Mouse (Mus musculus) ES-E14 (cell line): ENCODE measurements at regions not wholly inside any gene's neighbourhood (a gene's known extent, or its start where the extent isn't known, plus 50 kb on each side); places are given as distances from the start of the nearest gene placed in this dataset.

ENCODE experiments used
- DNase-seq: peaks from one replicate; pipeline ENCODE4 v3.0.0-alpha.2; 2013; ENCODE audit warnings: low read depth, low spot score
- H3K27ac ChIP-seq: 2 replicates; pipeline ENCODE4 v1.5.1; 2012; ENCODE audit warnings: low read depth, mild to moderate bottlenecking, low read length, moderate library complexity, mixed read lengths; ENCODE audit not compliant: poor library complexity, insufficient read depth, severe bottlenecking
- H3K36me3 ChIP-seq: 2 replicates; pipeline ENCODE4 v1.6.1; 2012; ENCODE audit warnings: mild to moderate bottlenecking, low read length, moderate library complexity, mixed read lengths; ENCODE audit not compliant: control insufficient read depth, poor library complexity, insufficient read depth, severe bottlenecking
- H3K4me1 ChIP-seq, 2 experiments: fragments of 150-350 bp in 1 of 2; sonication (generic) in 1 of 2; 2 replicates each; pipeline ENCODE4 v1.6.1; 2012; ENCODE audit warnings: low read length in 2 of 2, mild to moderate bottlenecking in 1 of 2, mixed read lengths in 1 of 2; ENCODE audit not compliant: control insufficient read depth in 2 of 2, insufficient read depth in 2 of 2, poor library complexity in 1 of 2
- H3K4me3 ChIP-seq, 2 experiments: fragments of 150-350 bp in 1 of 2; sonication (generic) in 1 of 2; 2 replicates each; pipeline ENCODE4 v1.5.1; 2012; ENCODE audit warnings: low read length in 2 of 2, low read depth in 1 of 2, mild to moderate bottlenecking in 1 of 2, mixed read lengths in 1 of 2; ENCODE audit not compliant: insufficient read depth in 1 of 2, poor library complexity in 1 of 2, severe bottlenecking in 1 of 2
- H3K9ac ChIP-seq: 2 replicates; pipeline ENCODE4 v1.6.1; 2012; ENCODE audit warnings: low read depth, mild to moderate bottlenecking, low read length, mixed read lengths; ENCODE audit not compliant: poor library complexity, insufficient read depth, severe bottlenecking
- H3K9me3 ChIP-seq: fragments of 150-350 bp; sonication (generic); 2 replicates; pipeline ENCODE4 v1.6.1; 2012; ENCODE audit warnings: low read depth, mild to moderate bottlenecking, low read length; ENCODE audit not compliant: control insufficient read depth, insufficient read depth
- CHD2 ChIP-seq: IDR thresholded peaks from 2 replicates; pipeline ENCODE4 v1.6.1; 2014; ENCODE audit warnings: mild to moderate bottlenecking, low read depth, low read length, inconsistent platforms
- HCFC1 ChIP-seq: IDR thresholded peaks from 2 replicates; pipeline ENCODE4 v1.6.1; 2012; ENCODE audit warnings: low read length, inconsistent platforms, borderline replicate concordance; ENCODE audit not compliant: insufficient read depth
- MAFK ChIP-seq: IDR thresholded peaks from 2 replicates; pipeline ENCODE4 v1.6.1; 2014; ENCODE audit warnings: mild to moderate bottlenecking, low read depth, low read length, inconsistent platforms; ENCODE audit not compliant: insufficient read depth
- ZC3H11A ChIP-seq: IDR thresholded peaks from 2 replicates; pipeline ENCODE4 v1.6.1; 2012; ENCODE audit warnings: low read depth, mild to moderate bottlenecking, inconsistent platforms, low read length, borderline replicate concordance
- ZNF384 ChIP-seq: IDR thresholded peaks from 2 replicates; pipeline ENCODE4 v1.6.1; 2012; ENCODE audit warnings: low read depth, low read length, inconsistent platforms
- in situ Hi-C, 2 experiments: fragments of 600-800 bp; cut with MboI; formaldehyde crosslinking; loops; one replicate each; pipeline ENCODE4 v1.15.1; 2025; ENCODE audit warnings: low sequenced_read_pairs in 2 of 2, inconsistent platforms in 1 of 2; ENCODE audit not compliant: unreplicated experiment in 2 of 2

GRCm38 (mm10) chr10:96980494-96980831 lies 363.7 kb downstream of the Btg1 start:
- no peaks in the 10 kb centered on the region for H3K36me3 ChIP-seq
- no peaks in the 10 kb centered on the region for H3K4me1 ChIP-seq
- DNase-seq = no peak
- H3K4me3 ChIP-seq = no peak overlapping the region
- no peak overlapping the region for H3K27ac ChIP-seq
- no peaks in the 10 kb centered on the region for H3K9me3 ChIP-seq
- no peak overlapping the region for H3K9ac ChIP-seq
- TF ChIP-seq ZNF384 = no peak
- no peak for TF ChIP-seq MAFK
- TF ChIP-seq HCFC1 = no peak
- no peak for TF ChIP-seq CHD2
- no peak for TF ChIP-seq ZC3H11A
- in situ Hi-C loops = no loop called here

- Histone ChIP-seq H3K4me3 (no peak overlapping the region), H3K9me3 (no peaks in the 10 kb centered on the region), H3K27ac (no peak overlapping the region), H3K4me1 (no peaks in the 10 kb centered on the region), H3K9ac (no peak overlapping the region), H3K36me3 (no peaks in the 10 kb centered on the region)
- in situ Hi-C loops = no loop called here
- TF ChIP-seq CHD2 (no peak), ZC3H11A (no peak), HCFC1 (no peak), MAFK (no peak), ZNF384 (no peak)
- no peak for DNase-seq
These were observed 364.2 kb downstream of the Btg1 start for GRCm38 (mm10) chr10:96980832-96981515.

- Histone ChIP-seq H3K9me3 (no peaks in the 10 kb centered on the region), H3K27ac (no peak overlapping the region), H3K4me1 (no peaks in the 10 kb centered on the region), H3K4me3 (no peak overlapping the region), H3K36me3 (no peaks in the 10 kb centered on the region), H3K9ac (no peak overlapping the region)
- DNase-seq = no peak
- no peak for TF ChIP-seq HCFC1
- no peak for TF ChIP-seq ZC3H11A
- TF ChIP-seq ZNF384 = no peak
- no peak for TF ChIP-seq CHD2
- no peak for TF ChIP-seq MAFK
- in situ Hi-C loops = no loop called here
These were observed 364.7 kb downstream of the Btg1 start for GRCm38 (mm10) chr10:96981516-96981869.

- Histone ChIP-seq H3K4me3 (no peak overlapping the region), H3K4me1 (no peaks in the 10 kb centered on the region), H3K27ac (no peak overlapping the region), H3K36me3 (no peaks in the 10 kb centered on the region), H3K9ac (no peak overlapping the region), H3K9me3 (no peaks in the 10 kb centered on the region)
- in situ Hi-C loops = no loop called here
- no peak for DNase-seq
- TF ChIP-seq ZNF384 (no peak), CHD2 (no peak), HCFC1 (no peak), ZC3H11A (no peak), MAFK (no peak)
These were observed 384.1 kb downstream of the Btg1 start for GRCm38 (mm10) chr10:97000871-97001270.

- H3K4me3 ChIP-seq = no peak overlapping the region
- H3K9me3 ChIP-seq = no peaks in the 10 kb centered on the region
- H3K4me1 ChIP-seq = no peaks in the 10 kb centered on the region
- no peak for DNase-seq
- H3K9ac ChIP-seq = no peak overlapping the region
- TF ChIP-seq ZC3H11A (no peak), HCFC1 (no peak), CHD2 (no peak), MAFK (no peak), ZNF384 (no peak)
- no peak overlapping the region for H3K27ac ChIP-seq
- H3K36me3 ChIP-seq = no peaks in the 10 kb centered on the region
- in situ Hi-C loops = no loop called here
These were observed 392.1 kb downstream of the Btg1 start for GRCm38 (mm10) chr10:97008873-97009272.
